Mouse (Mus musculus) spleen, postnatal 14 days (tissue): ENCODE results near the gene Fbxo11.
"Not testable (repeated sequence)": the region's sequence is repeated elsewhere in the genome, so short reads cannot be mapped to it uniquely, and the experiment has no call there.

Experiments
- DNase-seq, 2 experiments: peaks; one replicate each; pipeline ENCODE4 v3.0.0; 2021 to 2022; ENCODE audit warnings: low spot score in 2 of 2

Fbxo11 gene

GRCm38 (mm10) chr17:88067202-88067901 is 2.3 kb upstream of the Fbxo11 start:
- DNase-seq = no peak

GRCm38 (mm10) chr17:88066799-88067198 is 1.7 kb upstream of the Fbxo11 start:
- no peak for DNase-seq

- DNase-seq = peak; percentile 72 to 75
Observed at GRCm38 (mm10) chr17:88065801-88066646, 933 bp upstream of the Fbxo11 start.

- DNase-seq = peak; percentile 52 to 62
Observed at GRCm38 (mm10) chr17:88064347-88065030, 602 bp downstream of the Fbxo11 start.

GRCm38 (mm10) chr17:88063980-88064346 is 1.1 kb downstream of the Fbxo11 start:
- peak; percentile 44 to 58 for DNase-seq

GRCm38 (mm10) chr17:88062860-88063580 is 2.1 kb downstream of the Fbxo11 start:
- no peak for DNase-seq

- DNase-seq = no peak
Observed at GRCm38 (mm10) chr17:88061942-88062341, 3.1 kb downstream of the Fbxo11 start.

GRCm38 (mm10) chr17:88058280-88058679 is 6.8 kb downstream of the Fbxo11 start:
- no peak for DNase-seq

GRCm38 (mm10) chr17:88057846-88058245 is 7.2 kb downstream of the Fbxo11 start:
- no peak for DNase-seq

GRCm38 (mm10) chr17:88051679-88052078 is 13.4 kb downstream of the Fbxo11 start:
- DNase-seq = no peak

- no peak for DNase-seq
Observed at GRCm38 (mm10) chr17:88050892-88051291, 14.2 kb downstream of the Fbxo11 start.

- DNase-seq = no peak
Observed at GRCm38 (mm10) chr17:88050318-88050717, 14.8 kb downstream of the Fbxo11 start.

GRCm38 (mm10) chr17:88042099-88043086 is 22.7 kb downstream of the Fbxo11 start:
- peak in 1 of 2 experiments; percentile 34 for DNase-seq

- no peak for DNase-seq
Observed at GRCm38 (mm10) chr17:88040810-88041209, 24.3 kb downstream of the Fbxo11 start.

- DNase-seq = no peak
Observed at GRCm38 (mm10) chr17:88034418-88034817, 30.7 kb downstream of the Fbxo11 start.

- DNase-seq = no peak
Observed at GRCm38 (mm10) chr17:88031755-88032154, 33.3 kb downstream of the Fbxo11 start.

GRCm38 (mm10) chr17:88029194-88029970 is 35.7 kb downstream of the Fbxo11 start:
- DNase-seq = no peak

GRCm38 (mm10) chr17:88025227-88025626 is 39.9 kb downstream of the Fbxo11 start:
- DNase-seq = peak in 1 of 2 experiments; percentile 41

- DNase-seq = no peak
Observed at GRCm38 (mm10) chr17:88023924-88024323, 41.2 kb downstream of the Fbxo11 start.

- DNase-seq = not testable (repeated sequence)
Observed at GRCm38 (mm10) chr17:88016027-88016426, 49.1 kb downstream of the Fbxo11 start.
